Mouse (Mus musculus) bone marrow, adult 2 months (tissue): Measurements from ENCODE around the gene Pdzd3. TPM values are rescaled to one million over a fixed set of nuclear protein-coding genes. Genes with fewer than 3 reads are reported as not detected.
A peak's percentile ranks its signal among the peaks of the same experiment; 100 is the strongest.

Experiments
- H3K27ac ChIP-seq: fragments of 200-500 bp; 2 replicates; pipeline ENCODE4 v1.5.1; 2012; ENCODE audit warnings: low read depth, mild to moderate bottlenecking, control low read depth, inconsistent platforms, low read length; ENCODE audit not compliant: control insufficient read depth, poor library complexity, insufficient read depth
- H3K4me1 ChIP-seq: fragments of 200-500 bp; 2 replicates; pipeline ENCODE4 v1.6.1; 2011; ENCODE audit warnings: low read length; ENCODE audit not compliant: control insufficient read depth, insufficient read depth
- H3K4me3 ChIP-seq: fragments of 200-500 bp; replicated peaks from 2 replicates; pipeline ENCODE3; 2011; ENCODE audit warnings: mild to moderate bottlenecking, low read depth, low read length, control low read depth; ENCODE audit not compliant: control insufficient read depth
- CTCF ChIP-seq: fragments of 200-500 bp; IDR thresholded peaks from 2 replicates; pipeline ENCODE4 v1.5.1; 2011; ENCODE audit warnings: low read length, control low read depth; ENCODE audit not compliant: control insufficient read depth, insufficient read depth
- POLR2A ChIP-seq: fragments of 200-500 bp; IDR thresholded peaks from 2 replicates; pipeline ENCODE4 v1.6.1; 2011; ENCODE audit warnings: low read depth, mild to moderate bottlenecking, control low read depth, low read length, borderline replicate concordance; ENCODE audit not compliant: control insufficient read depth
- WGBS: fragments of 180-500 bp; shearing (Covaris S2); methylation state at CpG from one replicate; pipeline ENCODE4 v1.1.7; 2018; 5-methylcytosine and 5-hydroxymethylcytosine counted together
- polyA plus RNA-seq: library from polyadenylated mRNA; stranded (reverse); fragments of >200 nt; gene quantifications from 2 replicates; pipeline ENCODE4 v1.2.4, GENCODE M21; 2011; ENCODE audit warnings: low replicate concordance; ENCODE audit not compliant: missing spikeins, insufficient read depth, insufficient read length

Gene Pdzd3
- polyA plus RNA-seq, 1 experiment: 7.3 TPM

- TF ChIP-seq POLR2A: no peak
- no peak for TF ChIP-seq CTCF
- Histone ChIP-seq H3K4me3 (no peak overlapping the region), H3K27ac (no peak overlapping the region), H3K4me1 (no peaks in the 10 kb centered on the region; the same call in 1 of the 2 replicates)
- 83% methylated on average over 2 of the region's 2 CpGs for WGBS
Measured at GRCm38 (mm10) chr9:44243621-44244020, 7.7 kb downstream of the Pdzd3 start.

GRCm38 (mm10) chr9:44241418-44241817 lies 9.9 kb downstream of the Pdzd3 start:
- Histone ChIP-seq H3K4me1 (no peaks in the 10 kb centered on the region; the same call in 1 of the 2 replicates), H3K4me3 (no peak overlapping the region), H3K27ac (no peak overlapping the region)
- WGBS: 44% methylated on average over 9 of the region's 9 CpGs
- no peak for TF ChIP-seq POLR2A
- TF ChIP-seq CTCF: no peak

GRCm38 (mm10) chr9:44240911-44241310 lies 10.4 kb downstream of the Pdzd3 start:
- H3K4me1 ChIP-seq: no peaks in the 10 kb centered on the region; the same call in 1 of the 2 replicates
- WGBS: 84% methylated on average over 5 of the region's 5 CpGs
- TF ChIP-seq POLR2A (no peak), CTCF (no peak)
- no peak overlapping the region for H3K4me3 ChIP-seq
- H3K27ac ChIP-seq: no peak overlapping the region

GRCm38 (mm10) chr9:44240399-44240798 lies 10.9 kb downstream of the Pdzd3 start, which contains the start of gene Ccdc153:
Gene Ccdc153, plus strand, starts transcription at chr9:44240676.
- no peak within 1 kb of the TSS for H3K4me3 ChIP-seq
- TF ChIP-seq POLR2A (no peak), CTCF (no peak)
- no peak within 1 kb of the TSS for H3K27ac ChIP-seq
- 57% methylated on average over 2 of the region's 2 CpGs for whole genome bisulfite sequencing
- no peaks in the 10 kb centered on the region; the same call in 1 of the 2 replicates for H3K4me1 ChIP-seq

- Histone ChIP-seq H3K27ac (no peak overlapping the region), H3K4me1 (no peaks in the 10 kb centered on the region; the same call in 1 of the 2 replicates), H3K4me3 (no peak overlapping the region)
- TF ChIP-seq CTCF (peak; percentile 64), POLR2A (no peak)
- 11% methylated on average over 5 of the region's 5 CpGs for WGBS
Measured at GRCm38 (mm10) chr9:44239447-44239846, 11.8 kb downstream of the Pdzd3 start.

- Histone ChIP-seq H3K4me1 (no peaks in the 10 kb centered on the region; the same call in 1 of the 2 replicates), H3K4me3 (no peak overlapping the region), H3K27ac (no peak overlapping the region)
- TF ChIP-seq CTCF: no peak
- no peak for TF ChIP-seq POLR2A
- 71% methylated on average over 17 of the region's 17 CpGs for WGBS
Measured at GRCm38 (mm10) chr9:44238501-44239190, 12.6 kb downstream of the Pdzd3 start.

- TF ChIP-seq CTCF (no peak), POLR2A (no peak)
- Histone ChIP-seq H3K4me3 (no peak overlapping the region), H3K4me1 (no peaks in the 10 kb centered on the region; the same call in 1 of the 2 replicates), H3K27ac (no peak overlapping the region)
- WGBS: 73% methylated on average over 4 of the region's 4 CpGs
Measured at GRCm38 (mm10) chr9:44237128-44237527, 14.1 kb downstream of the Pdzd3 start.

- 60% methylated on average over 4 of the region's 4 CpGs for WGBS
- Histone ChIP-seq H3K4me3 (no peak overlapping the region), H3K4me1 (peaks cover 3% of the 10 kb centered on the region; the same call in 1 of the 2 replicates), H3K27ac (no peak overlapping the region)
- TF ChIP-seq CTCF (no peak), POLR2A (no peak)
Measured at GRCm38 (mm10) chr9:44236601-44237000, 14.7 kb downstream of the Pdzd3 start.
